Mouse (Mus musculus): ENCODE data around the gene Gm6370.
"Not testable (repeated sequence)": the region's sequence is repeated elsewhere in the genome, so short reads cannot be mapped to it uniquely, and the experiment has no call there.

Gene Gm6370

DNA sequence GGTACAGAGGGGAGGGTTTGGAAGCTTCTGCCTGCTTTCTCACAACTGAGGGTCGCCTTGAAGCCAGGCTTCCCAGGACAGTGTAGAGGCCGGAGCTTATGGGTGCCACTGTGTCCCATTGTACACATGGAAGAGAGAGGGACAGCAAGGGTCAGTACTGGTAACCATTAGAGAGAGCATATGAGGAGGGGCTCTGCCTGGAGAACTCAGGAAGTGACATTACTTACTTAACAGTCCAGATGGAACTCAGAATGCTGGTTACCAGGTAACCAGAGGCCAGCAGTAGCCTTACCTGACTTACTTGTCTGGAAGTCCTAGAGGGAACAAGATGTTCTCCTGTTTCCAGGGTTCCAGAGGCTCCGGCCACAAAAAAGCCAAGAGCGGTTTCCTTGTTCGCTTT is at the start of gene Gm6370:
Gm6370 (plus strand) TSS at position 301 of the 400 bp plus-strand sequence.
- not testable (repeated sequence) for DNase-seq (ENCODE audit: low spot score)

DNA sequence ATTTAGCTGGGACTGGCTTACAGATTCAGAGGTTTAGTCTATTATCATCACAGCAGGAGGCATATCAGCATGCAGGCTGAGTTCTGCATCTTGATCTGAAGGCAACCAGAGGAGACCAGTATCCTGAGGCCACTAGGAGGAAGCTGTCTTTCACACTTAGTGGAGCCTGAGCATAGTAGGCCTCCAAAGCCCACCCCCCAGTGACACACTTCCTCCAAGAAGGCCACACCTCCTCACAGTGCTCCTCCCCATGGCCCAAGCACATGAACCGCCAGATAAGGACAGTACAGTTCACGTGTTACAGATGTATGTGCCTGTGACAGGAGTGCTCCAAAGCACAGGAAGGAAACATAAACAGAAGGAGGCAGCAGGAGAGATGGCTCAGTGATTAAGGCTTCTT is 48.4 kb upstream of the Gm6370 start:
- DNase-seq (ENCODE audit: low spot score): no peak

DNA sequence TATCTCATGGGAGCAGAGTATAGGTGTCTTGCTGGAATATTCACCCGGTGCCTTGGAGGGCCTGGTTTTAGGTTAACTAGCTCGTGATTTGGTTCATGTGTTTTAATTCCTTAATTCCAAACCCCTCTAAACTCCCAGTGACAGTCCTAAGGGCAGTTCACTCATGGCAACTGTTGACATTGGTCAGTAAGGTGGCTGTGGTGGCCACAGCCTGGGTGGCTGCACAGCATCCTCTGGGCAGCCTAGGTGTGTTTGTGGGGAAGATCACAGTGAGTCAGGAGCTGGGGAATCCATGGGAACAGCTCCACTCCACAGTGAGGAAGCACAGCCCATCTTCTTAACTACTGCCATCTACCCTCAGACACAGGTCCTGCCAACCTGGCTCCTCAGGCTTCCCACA is 44.5 kb upstream of the Gm6370 start:
- no peak for DNase-seq (ENCODE audit: low spot score)

DNA sequence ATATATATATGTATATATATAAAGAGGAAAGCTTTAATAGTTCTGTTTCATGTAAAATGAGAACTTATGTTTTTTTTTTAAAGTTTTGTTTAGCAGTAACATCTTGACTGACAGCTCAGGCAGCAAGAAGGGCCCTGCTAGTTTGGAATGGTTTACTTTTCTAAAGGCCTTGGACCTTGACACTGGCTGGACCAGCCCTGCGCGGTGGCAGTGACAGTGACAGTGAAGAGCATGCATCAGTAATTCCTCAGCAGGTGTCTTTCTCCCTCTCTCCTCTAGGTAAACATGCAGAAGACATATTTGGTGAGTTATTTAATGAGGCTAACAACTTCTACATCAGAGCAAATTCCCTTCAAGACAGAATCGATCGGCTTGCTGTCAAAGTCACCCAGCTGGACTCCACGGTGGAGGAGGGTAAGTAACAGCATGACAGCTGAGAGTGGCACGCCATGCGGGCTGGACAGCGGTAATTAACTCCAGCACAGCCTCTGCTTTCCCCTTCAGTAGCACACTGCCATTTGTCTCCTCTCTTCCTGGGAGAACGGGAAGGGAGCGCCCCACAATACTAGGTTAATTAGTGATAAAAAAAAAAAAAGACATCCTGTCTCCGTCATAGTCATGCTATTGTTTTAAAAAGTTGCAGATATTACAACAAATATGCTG is 39.4 kb upstream of the Gm6370 start:
- DNase-seq (ENCODE audit: low spot score): peak; percentile 13

- DNase-seq (ENCODE audit: low spot score): no peak
Measured at GRCm38 (mm10) chr5:146453556-146453955, 37.6 kb upstream of the Gm6370 start.

GRCm38 (mm10) chr5:146461612-146462011 is 29.6 kb upstream of the Gm6370 start:
- DNase-seq (ENCODE audit: low spot score): no peak

- no peak for DNase-seq (ENCODE audit: low spot score)
Measured at GRCm38 (mm10) chr5:146466663-146467062, 24.5 kb upstream of the Gm6370 start.

GRCm38 (mm10) chr5:146468311-146468710 is 22.9 kb upstream of the Gm6370 start:
- no peak for DNase-seq (ENCODE audit: low spot score)

DNA sequence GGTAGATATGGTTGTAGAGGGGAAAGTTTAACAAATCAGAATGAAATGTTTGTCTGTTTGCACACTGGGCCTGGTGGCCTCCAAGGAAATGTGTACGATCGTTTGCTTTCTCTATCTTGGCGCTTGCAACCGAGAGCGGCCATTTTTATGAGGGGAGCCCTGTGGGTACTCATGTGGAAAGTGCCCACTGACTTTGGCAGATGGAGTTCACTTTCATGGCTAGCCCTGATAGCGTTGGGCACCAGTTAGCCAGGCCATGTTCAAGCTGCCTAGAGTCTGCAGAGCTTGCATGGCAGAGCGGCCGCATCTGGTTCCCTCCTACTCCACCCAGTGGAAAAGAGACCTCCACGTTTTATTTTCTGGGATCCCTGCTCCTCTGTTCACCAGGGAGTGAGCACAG is 20.3 kb upstream of the Gm6370 start:
- DNase-seq (ENCODE audit: low spot score): no peak

DNA sequence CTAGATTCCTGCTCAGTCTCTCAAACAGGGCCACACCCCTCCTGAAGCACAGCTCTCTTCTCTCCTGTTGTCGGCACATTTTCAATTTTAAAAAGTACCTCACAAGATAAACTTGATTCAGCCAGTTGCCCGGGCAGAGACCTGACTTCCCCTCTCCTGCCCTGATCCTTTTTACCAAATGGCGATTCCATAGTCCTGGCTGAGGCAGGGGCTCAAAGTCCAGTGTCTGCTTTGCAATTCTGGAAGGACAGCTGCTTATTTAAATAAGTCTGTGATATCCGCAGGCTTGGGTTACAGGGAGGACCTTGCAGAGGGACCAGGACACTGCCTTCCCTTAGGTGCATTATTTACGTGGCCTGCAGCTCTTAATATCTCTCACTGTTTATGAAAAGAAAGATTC is 19.9 kb upstream of the Gm6370 start:
- DNase-seq (ENCODE audit: low spot score): no peak

GRCm38 (mm10) chr5:146471821-146472220 is 19.3 kb upstream of the Gm6370 start:
- no peak for DNase-seq (ENCODE audit: low spot score)

DNA sequence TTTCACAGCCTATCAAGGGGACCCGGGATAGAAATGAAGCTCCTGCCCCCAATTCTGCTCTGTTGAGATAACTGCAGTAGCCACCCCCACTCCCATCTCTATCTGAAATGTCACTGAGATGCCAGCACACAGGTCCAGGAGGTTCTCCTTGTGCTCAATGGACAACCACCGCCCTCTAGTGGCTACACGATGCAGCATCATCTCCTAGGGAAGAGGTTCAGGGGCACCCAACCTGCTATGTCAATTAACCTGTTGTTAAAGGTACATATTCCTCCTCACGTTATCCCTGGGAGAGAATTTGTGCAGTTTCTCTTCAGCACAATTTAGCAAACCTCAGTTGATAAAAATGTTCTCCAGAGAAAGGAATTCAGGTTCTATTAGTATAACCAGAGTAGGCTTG is 11.6 kb upstream of the Gm6370 start:
- DNase-seq (ENCODE audit: low spot score): not testable (repeated sequence)

DNA sequence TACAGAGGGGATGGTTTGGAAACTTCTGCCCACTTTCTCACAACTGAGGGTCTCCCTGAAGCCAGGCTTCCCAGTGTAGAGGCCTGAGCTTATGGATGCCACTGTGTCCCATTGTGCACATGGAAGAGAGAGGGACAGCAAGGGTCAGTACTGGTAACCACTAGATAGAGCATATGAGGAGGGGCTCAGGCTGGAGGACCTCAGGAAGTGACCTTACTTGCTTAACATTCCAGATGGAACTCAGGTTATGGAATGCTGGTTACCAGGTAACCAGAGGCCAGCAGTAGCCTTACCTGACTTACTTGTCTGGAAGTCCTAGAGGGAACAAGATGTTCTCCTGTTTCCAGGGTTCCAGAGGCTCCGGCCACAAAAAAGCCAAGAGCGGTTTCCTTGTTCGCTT is 9.5 kb upstream of the Gm6370 start, which contains the start of gene Gm6408:
Gm6408 (plus strand) TSS at position 301 of the 400 bp plus-strand sequence.
- DNase-seq (ENCODE audit: low spot score): not testable (repeated sequence)

DNA sequence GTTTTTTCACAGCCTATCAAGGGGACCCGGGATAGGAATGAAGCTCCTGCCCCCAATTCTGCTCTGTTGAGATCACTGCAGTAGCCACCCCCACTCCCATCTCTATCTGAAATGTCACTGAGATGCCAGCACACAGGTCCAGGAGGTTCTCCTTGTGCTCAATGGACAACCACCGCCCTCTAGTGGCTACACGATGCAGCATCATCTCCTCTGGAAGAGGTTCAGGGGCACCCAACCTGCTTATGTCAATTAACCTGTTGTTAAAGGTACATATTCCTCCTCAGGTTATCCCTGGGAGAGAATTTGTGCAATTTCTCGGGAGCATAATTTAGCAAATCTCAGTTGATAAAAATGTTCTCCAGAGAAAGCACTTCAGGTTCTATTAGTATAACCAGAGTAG is 2.2 kb upstream of the Gm6370 start:
- DNase-seq (ENCODE audit: low spot score): not testable (repeated sequence)

- not testable (repeated sequence) for DNase-seq (ENCODE audit: low spot score)
Measured at GRCm38 (mm10) chr5:146502099-146502498, 10.9 kb downstream of the Gm6370 start, which contains the start of gene 4930449I24Rik. Gene 4930449I24Rik (plus strand): TSS chr5:146502399.

GRCm38 (mm10) chr5:146513823-146514222 is 22.7 kb downstream of the Gm6370 start, which contains the start of gene Gm3402:
Gene Gm3402 (plus strand): TSS chr5:146514123.
- not testable (repeated sequence) for DNase-seq (ENCODE audit: low spot score)

DNA sequence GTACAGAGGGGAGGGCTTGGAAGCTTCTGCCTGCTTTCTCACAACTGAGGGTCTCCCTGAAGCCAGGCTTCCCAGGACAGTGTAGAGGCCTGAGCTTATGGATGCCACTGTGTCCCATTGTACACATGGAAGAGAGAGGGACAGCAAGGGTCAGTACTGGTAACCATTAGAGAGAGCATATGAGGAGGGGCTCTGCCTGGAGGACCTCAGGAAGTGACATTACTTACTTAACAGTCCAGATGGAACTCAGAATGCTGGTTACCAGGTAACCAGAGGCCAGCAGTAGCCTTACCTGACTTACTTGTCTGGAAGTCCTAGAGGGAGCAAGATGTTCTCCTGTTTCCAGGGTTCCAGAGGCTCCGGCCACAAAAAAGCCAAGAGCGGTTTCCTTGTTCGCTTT is 34.3 kb downstream of the Gm6370 start, which contains the start of gene Gm3404:
Gm3404 (plus strand) TSS at position 301 of the 400 bp plus-strand sequence.
- not testable (repeated sequence) for DNase-seq (ENCODE audit: low spot score)

DNA sequence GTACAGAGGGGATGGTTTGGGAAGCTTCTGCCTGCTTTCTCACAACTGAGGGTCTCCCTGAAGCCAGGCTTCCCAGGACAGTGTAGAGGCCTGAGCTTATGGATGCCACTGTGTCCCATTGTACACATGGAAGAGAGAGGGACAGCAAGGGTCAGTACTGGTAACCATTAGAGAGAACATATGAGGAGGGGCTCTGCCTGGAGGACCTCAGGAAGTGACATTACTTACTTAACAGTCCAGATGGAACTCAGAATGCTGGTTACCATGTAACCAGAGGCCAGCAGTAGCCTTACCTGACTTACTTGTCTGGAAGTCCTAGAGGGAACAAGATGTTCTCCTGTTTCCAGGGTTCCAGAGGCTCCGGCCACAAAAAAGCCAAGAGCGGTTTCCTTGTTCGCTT is 46.2 kb downstream of the Gm6370 start, which contains the start of gene Gm3409:
Gm3409 (plus strand) TSS at position 301 of the 400 bp plus-strand sequence.
- not testable (repeated sequence) for DNase-seq (ENCODE audit: low spot score)
